Mouse (Mus musculus): Measurements from ENCODE around the gene Arhgap28. TPM values are rescaled to one million over a fixed set of nuclear protein-coding genes. Genes with fewer than 3 reads are reported as not detected.
"Not testable (repeated sequence)": the region's sequence is repeated elsewhere in the genome, so short reads cannot be mapped to it uniquely, and the experiment has no call there.

The Arhgap28 gene
- polyA plus RNA-seq, 1 experiment = 0.38 TPM

DNA sequence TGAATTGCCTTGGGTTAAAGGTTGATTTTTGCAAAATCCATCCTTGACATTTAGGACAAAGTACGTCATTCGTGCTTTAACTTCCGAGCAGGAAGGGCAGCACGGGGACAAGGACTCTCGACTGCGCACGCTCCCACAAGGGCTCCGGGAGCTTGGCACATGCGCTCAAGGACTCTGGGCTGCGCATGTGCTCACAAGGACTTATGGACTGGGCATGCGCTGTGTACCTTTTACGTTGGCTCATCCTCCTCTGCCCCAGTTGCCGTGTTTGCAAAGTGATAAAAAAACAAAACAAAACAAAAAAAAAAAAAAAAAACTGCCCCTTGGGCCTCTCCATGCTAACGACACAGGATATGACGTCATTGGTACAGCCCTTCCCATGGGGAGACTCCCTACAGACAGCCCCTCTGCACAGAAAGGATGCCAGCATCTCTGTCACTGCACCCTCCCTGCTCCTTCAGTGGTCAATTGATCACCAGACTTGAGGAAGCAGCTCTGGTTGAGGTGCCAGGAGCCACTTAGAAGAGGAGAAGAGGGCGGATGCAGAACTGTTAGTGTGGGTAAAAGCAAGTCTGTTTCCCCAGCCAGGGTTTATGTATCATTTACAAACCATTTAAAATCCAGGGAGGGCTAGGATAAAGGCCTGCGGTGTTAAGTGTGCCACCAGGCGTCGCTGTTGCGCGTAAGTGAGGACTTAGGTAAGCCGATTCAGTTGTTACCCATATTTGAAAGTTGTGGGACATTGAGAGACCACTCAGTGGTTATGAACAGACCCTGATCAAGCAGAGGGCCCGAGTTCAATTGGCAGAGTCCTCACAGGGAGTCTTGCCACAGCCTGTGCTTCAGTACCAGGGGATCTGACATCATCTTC, 134.0 kb downstream of the Arhgap28 start:
- Histone ChIP-seq H3K4me3 (ENCODE audit: insufficient read depth, low read length) (no peak overlapping the region), H3K27ac (ENCODE audit: insufficient read depth, low read length) (no peak overlapping the region), H3K4me1 (ENCODE audit: control insufficient read depth, insufficient read depth, low read length) (no peaks in the 10 kb centered on the region)
- TF ChIP-seq POLR2A (IDR thresholded peaks at IDR 0.05; ENCODE audit: extremely low read depth, insufficient read depth, low read length) (no peak), CTCF (IDR thresholded peaks at IDR 0.05; ENCODE audit: extremely low read depth, insufficient read depth, low read length) (peak; percentile 91)

DNA sequence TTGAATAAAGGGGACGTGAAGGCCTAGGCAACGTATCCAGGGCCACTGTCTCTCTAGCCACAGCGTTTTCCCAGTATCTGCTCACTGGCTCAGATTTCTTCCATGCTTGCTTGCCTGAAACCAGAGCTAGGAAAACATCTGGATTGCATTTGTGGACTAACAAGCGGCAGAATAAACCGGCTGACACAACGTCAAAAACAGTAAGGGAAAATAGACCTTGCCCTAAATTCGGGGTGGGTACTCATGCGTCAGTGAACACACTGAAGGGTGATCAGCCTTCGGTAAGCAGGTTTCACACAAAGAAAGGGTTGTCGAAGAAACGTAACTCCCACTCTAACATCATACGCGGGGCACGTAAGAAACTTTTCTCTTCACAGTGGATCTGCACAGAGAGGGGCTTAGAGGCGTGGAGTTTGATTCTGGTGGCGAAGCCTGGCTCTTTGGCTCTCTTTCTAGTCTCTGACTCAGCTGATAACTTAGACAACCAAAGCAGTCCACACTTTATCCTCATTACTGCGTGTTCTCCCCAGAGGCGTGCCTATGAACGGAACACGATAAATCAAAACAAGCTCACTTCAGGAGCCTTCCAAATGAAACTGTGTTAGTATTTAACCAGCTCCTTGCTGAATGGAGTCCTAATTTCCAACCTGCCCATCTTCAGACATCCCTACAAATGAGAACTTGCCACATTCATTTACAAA, 137.2 kb downstream of the Arhgap28 start:
- Histone ChIP-seq H3K4me3 (ENCODE audit: insufficient read depth, low read length) (no peak overlapping the region), H3K4me1 (ENCODE audit: control insufficient read depth, insufficient read depth, low read length) (no peaks in the 10 kb centered on the region), H3K27ac (ENCODE audit: insufficient read depth, low read length) (no peak overlapping the region)
- TF ChIP-seq POLR2A (IDR thresholded peaks at IDR 0.05; ENCODE audit: extremely low read depth, insufficient read depth, low read length) (no peak), CTCF (IDR thresholded peaks at IDR 0.05; ENCODE audit: extremely low read depth, insufficient read depth, low read length) (no peak)

DNA sequence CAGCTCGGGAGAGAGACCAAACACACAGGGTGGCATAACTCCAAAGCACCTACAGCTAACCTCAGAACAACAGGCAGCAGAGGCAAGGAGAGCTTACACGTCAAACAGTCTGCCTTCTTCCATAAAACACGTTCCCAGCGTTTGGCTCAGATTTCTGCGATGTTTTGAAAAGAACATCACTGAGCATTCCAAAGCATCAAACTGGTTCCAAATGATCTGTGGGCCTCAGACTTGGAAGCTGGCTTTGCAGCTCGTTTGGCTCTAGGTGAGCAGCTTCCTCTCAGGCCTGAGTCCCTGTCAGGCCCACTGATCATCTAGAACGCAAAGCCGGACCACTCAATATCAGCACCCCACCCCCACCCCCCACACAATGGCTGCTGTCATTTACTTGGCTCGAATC, 137.9 kb downstream of the Arhgap28 start:
- H3K4me1 ChIP-seq (ENCODE audit: control insufficient read depth, insufficient read depth, low read length) = no peaks in the 10 kb centered on the region
- TF ChIP-seq CTCF (IDR thresholded peaks at IDR 0.05; ENCODE audit: extremely low read depth, insufficient read depth, low read length) (no peak), POLR2A (IDR thresholded peaks at IDR 0.05; ENCODE audit: extremely low read depth, insufficient read depth, low read length) (no peak)
- no peak overlapping the region for H3K27ac ChIP-seq (ENCODE audit: insufficient read depth, low read length)
- no peak overlapping the region for H3K4me3 ChIP-seq (ENCODE audit: insufficient read depth, low read length)

DNA sequence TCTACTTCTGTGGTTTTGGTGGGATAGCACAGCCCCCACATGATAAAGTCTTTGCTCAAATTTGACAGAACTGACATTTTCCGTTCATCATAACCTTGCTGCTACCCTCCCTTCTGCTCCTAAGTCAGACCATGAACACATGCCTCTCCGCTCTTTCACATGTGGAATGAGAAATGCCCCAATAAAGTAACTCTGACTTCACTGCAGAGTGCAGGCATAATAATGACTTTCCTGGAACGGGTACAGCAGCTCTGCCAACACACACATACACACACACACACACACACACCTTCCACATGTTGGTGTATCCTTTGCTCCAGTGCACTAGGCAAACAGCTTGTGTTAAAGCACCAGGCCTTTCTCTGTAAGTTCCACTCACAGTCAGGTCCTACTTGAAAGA, 139.0 kb downstream of the Arhgap28 start:
- TF ChIP-seq POLR2A (IDR thresholded peaks at IDR 0.05; ENCODE audit: extremely low read depth, insufficient read depth, low read length) (no peak), CTCF (IDR thresholded peaks at IDR 0.05; ENCODE audit: extremely low read depth, insufficient read depth, low read length) (no peak)
- Histone ChIP-seq H3K27ac (ENCODE audit: insufficient read depth, low read length) (no peak overlapping the region), H3K4me1 (ENCODE audit: control insufficient read depth, insufficient read depth, low read length) (no peaks in the 10 kb centered on the region), H3K4me3 (ENCODE audit: insufficient read depth, low read length) (no peak overlapping the region)

DNA sequence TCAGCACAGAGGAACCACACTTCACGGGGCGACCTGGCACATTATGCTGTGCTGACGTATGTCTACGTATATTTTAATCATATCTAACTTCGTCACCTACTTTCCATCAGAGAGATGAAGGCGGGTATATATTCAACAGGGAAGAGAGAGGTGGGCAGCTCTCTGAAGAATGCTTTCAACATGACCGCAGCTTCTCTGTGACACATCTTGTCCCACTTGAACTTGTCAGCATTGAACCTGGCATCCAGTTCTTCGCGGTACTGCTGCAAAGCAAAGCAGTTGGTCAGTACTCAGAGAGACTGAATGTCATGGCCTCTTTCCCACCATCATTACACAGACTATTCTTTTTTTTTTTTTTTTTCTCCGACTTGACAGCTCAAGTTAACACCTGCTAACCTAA, 139.6 kb downstream of the Arhgap28 start:
- no peak overlapping the region for H3K27ac ChIP-seq (ENCODE audit: insufficient read depth, low read length)
- no peaks in the 10 kb centered on the region for H3K4me1 ChIP-seq (ENCODE audit: control insufficient read depth, insufficient read depth, low read length)
- H3K4me3 ChIP-seq (ENCODE audit: insufficient read depth, low read length) = no peak overlapping the region
- TF ChIP-seq POLR2A (IDR thresholded peaks at IDR 0.05; ENCODE audit: extremely low read depth, insufficient read depth, low read length) (no peak), CTCF (IDR thresholded peaks at IDR 0.05; ENCODE audit: extremely low read depth, insufficient read depth, low read length) (no peak)

DNA sequence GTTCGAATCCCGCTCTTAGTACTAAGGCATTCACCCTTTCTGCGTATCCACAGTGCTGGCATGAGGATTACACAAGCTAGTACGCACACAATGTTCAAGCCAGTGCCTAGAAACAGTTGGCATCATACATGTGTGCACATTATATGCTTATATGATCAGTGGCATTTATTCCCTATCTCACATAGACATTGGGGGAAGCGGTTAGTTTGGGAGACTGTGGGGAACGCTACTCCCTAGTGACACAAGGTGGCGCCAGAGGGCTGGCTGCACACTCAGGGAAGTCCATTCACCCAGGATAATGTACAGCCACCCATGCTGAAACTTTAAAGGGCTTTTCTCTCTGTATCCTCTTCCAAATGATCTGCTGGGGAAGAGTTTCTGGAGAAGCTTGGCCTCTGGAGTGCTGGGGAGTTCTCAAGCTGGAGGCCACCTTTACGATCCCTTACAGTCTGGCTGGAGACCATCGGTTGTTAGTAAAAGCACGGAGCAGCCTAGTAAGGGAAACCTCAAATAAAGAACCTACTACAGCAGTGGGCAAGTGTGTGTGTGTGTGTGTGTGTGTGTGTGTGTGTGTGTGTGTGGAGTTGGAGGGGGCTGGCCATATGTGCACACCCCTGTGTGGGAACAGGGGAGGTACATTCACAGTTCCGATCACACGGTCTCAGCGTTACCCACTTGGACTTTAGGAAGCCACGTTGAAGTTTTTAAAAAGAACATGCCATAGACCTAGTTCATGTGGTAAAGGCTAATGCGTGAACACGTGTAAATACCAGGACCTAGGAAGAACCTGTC, 142.0 kb downstream of the Arhgap28 start:
- peak; percentile 98 for TF ChIP-seq CTCF (IDR thresholded peaks at IDR 0.05; ENCODE audit: extremely low read depth, insufficient read depth, low read length)
- TF ChIP-seq POLR2A (IDR thresholded peaks at IDR 0.05; ENCODE audit: extremely low read depth, insufficient read depth, low read length) = no peak
- Histone ChIP-seq H3K4me3 (ENCODE audit: insufficient read depth, low read length) (no peak overlapping the region), H3K27ac (ENCODE audit: insufficient read depth, low read length) (no peak overlapping the region), H3K4me1 (ENCODE audit: control insufficient read depth, insufficient read depth, low read length) (no peaks in the 10 kb centered on the region)

DNA sequence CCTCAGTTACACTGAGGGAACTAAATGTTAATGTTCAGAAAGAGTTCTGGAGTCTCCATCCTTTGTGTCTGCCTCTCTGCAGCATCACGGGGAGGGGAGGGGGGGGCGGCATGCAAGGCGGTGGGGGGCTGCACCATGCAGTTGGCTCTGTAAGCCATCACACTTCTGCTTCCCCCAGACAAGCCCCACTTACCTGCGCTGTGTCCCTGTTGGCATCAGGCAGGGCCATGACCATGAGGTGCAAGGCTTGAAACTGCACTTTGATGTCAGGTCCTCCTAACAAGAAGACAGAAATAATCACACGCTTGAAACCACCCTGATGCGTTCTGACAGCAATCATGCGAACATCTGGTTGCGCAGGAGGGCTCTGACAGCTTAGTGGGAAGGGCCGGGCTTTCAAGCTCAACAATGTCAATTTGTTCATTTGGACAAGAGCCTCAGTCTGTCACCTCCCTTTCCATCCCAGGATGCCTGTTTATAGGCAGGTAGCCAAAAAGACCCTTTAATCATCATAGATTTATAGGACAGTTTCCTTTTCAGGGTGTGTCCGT, 142.8 kb downstream of the Arhgap28 start:
- H3K4me1 ChIP-seq (ENCODE audit: control insufficient read depth, insufficient read depth, low read length) = no peaks in the 10 kb centered on the region
- no peak overlapping the region for H3K27ac ChIP-seq (ENCODE audit: insufficient read depth, low read length)
- TF ChIP-seq POLR2A (IDR thresholded peaks at IDR 0.05; ENCODE audit: extremely low read depth, insufficient read depth, low read length) = no peak
- TF ChIP-seq CTCF (IDR thresholded peaks at IDR 0.05; ENCODE audit: extremely low read depth, insufficient read depth, low read length) = no peak
- no peak overlapping the region for H3K4me3 ChIP-seq (ENCODE audit: insufficient read depth, low read length)

DNA sequence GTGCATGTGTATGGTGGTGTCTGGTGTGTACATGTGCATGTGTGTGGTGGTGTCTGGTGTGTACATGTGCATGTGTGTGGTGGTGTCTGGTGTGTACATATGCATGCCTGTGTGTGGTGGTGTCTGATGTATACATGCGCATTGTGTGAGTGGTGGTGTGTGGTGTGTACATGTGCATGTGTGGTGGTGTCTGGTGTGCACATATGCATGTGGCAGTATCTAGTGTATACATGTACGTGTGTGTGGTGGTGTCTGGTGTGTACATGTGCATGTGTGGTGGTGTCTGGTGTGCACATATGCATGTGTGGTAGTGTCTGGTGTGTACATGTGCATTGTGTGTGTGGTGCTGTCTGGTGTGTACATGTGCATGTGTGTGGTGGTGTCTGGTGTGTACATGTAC, 162.4 kb downstream of the Arhgap28 start:
- not testable (repeated sequence) for H3K27ac ChIP-seq (ENCODE audit: insufficient read depth, low read length); H3K4me3 ChIP-seq (ENCODE audit: insufficient read depth, low read length); H3K4me1 ChIP-seq (ENCODE audit: control insufficient read depth, insufficient read depth, low read length)

DNA sequence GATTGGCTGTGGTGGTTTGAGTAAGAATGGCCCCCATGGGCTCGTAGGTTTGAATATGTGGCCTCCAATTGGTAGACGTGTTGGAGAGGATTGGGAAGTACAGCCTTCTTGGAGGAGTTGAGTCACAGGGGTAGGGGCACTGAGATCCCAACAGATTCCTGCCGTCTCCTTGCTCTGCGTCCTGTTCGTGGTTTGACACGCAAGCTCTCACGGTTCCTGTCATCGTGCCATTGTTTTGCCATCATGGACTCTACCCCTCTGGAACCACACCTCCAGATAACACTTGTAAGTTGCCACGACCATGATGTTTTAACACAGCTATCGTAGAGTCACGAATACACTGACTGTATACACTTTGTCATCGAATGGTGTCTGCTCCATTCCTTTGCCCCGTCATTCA, 165.0 kb downstream of the Arhgap28 start:
- TF ChIP-seq CTCF (IDR thresholded peaks at IDR 0.05; ENCODE audit: extremely low read depth, insufficient read depth, low read length) = no peak
- TF ChIP-seq POLR2A (IDR thresholded peaks at IDR 0.05; ENCODE audit: extremely low read depth, insufficient read depth, low read length) = no peak
- Histone ChIP-seq H3K4me3 (ENCODE audit: insufficient read depth, low read length) (no peak overlapping the region), H3K27ac (ENCODE audit: insufficient read depth, low read length) (no peak overlapping the region), H3K4me1 (ENCODE audit: control insufficient read depth, insufficient read depth, low read length) (no peaks in the 10 kb centered on the region)

Measured in cortical plate, adult 2 months (tissue).